Mouse (Mus musculus) heart, adult 2 months (tissue): ENCODE results near the gene Vezf1.
"Not testable (repeated sequence)": the region's sequence is repeated elsewhere in the genome, so short reads cannot be mapped to it uniquely, and the experiment has no call there.

Source experiments
- CTCF ChIP-seq: fragments of 200-600 bp; IDR thresholded peaks from 2 replicates; pipeline ENCODE4 v1.8.1; 2022; ENCODE audit warnings: antibody characterized with exemption, mild to moderate bottlenecking, moderate library complexity
- EP300 ChIP-seq: fragments of 200-500 bp; IDR thresholded peaks from 2 replicates; pipeline ENCODE4 v1.6.1; 2011; ENCODE audit warnings: low read depth, low read length, control low read depth; ENCODE audit not compliant: insufficient read depth
- POLR2A ChIP-seq: fragments of 200-500 bp; IDR thresholded peaks from 2 replicates; pipeline ENCODE4 v1.6.1; 2011; ENCODE audit warnings: mild to moderate bottlenecking, low read depth, low read length, control low read depth; ENCODE audit not compliant: insufficient read depth

DNA sequence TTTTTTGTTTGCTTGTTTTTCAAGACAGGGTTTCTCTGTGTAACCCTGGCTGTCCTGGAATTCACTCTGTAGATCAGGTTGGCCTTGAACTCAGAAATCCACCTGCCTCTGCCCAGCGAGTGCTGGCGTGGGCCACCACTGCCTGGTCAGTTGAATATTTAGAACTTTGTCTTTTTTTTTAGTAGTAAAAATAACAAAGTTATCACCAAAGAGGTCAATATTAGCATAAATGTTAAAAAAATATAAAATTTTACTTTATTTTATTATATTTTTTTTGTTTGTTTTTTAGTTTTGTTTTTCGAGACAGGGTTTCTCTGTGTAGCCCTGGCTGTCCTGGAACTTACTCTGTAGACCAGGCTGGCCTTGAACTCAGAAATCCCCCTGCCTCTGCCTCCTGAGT is 22.9 kb upstream of the Vezf1 start:
- TF ChIP-seq CTCF, POLR2A, EP300: not testable (repeated sequence)
